Mouse (Mus musculus) MN1 (cell line): ENCODE measurements around the gene Kctd13.
A peak's percentile ranks its signal among the peaks of the same experiment; 100 is the strongest.
"Not testable (repeated sequence)": the region's sequence is repeated elsewhere in the genome, so short reads cannot be mapped to it uniquely, and the experiment has no call there.

Experiments used
- DNase-seq: peaks from one replicate; pipeline ENCODE4 v3.0.0-alpha.2; 2016; ENCODE audit warnings: low spot score

Gene Kctd13

GRCm38 (mm10) chr7:126928384-126929037, at the start of gene Kctd13:
TSS of gene Kctd13 (plus strand) at chr7:126928879.
- peak; percentile 97 for DNase-seq

- DNase-seq = no peak
These were observed 47.6 kb upstream of the Kctd13 start for GRCm38 (mm10) chr7:126881040-126881439.

- DNase-seq = peak; percentile 22
These were observed 44.9 kb upstream of the Kctd13 start for GRCm38 (mm10) chr7:126883731-126884181.

GRCm38 (mm10) chr7:126884286-126885164, 44.2 kb upstream of the Kctd13 start, which contains the start of gene Taok2:
TSS of gene Taok2 (minus strand) at chr7:126884703.
- peak; percentile 98 for DNase-seq

- DNase-seq = no peak
These were observed 41.4 kb upstream of the Kctd13 start for GRCm38 (mm10) chr7:126887281-126887680.

GRCm38 (mm10) chr7:126888852-126889251, 39.8 kb upstream of the Kctd13 start:
- DNase-seq = no peak

- DNase-seq = no peak
These were observed 31.8 kb upstream of the Kctd13 start for GRCm38 (mm10) chr7:126896912-126897311.

- no peak for DNase-seq
These were observed 31.1 kb upstream of the Kctd13 start for GRCm38 (mm10) chr7:126897390-126898101.

- DNase-seq = peak; percentile 94
These were observed 30.3 kb upstream of the Kctd13 start for GRCm38 (mm10) chr7:126898102-126898990.

- DNase-seq = not testable (repeated sequence)
These were observed 28.9 kb upstream of the Kctd13 start for GRCm38 (mm10) chr7:126899781-126900180.

GRCm38 (mm10) chr7:126905590-126905989, 23.1 kb upstream of the Kctd13 start:
- no peak for DNase-seq

GRCm38 (mm10) chr7:126914844-126915243, 13.8 kb upstream of the Kctd13 start:
- no peak for DNase-seq

- not testable (repeated sequence) for DNase-seq
These were observed 10.3 kb upstream of the Kctd13 start for GRCm38 (mm10) chr7:126918356-126918755.

GRCm38 (mm10) chr7:126919973-126920372, 8.7 kb upstream of the Kctd13 start:
- no peak for DNase-seq

- no peak for DNase-seq
These were observed 7.1 kb upstream of the Kctd13 start for GRCm38 (mm10) chr7:126921563-126921962.

GRCm38 (mm10) chr7:126922624-126923060, 6.0 kb upstream of the Kctd13 start, which contains the start of gene Tmem219:
TSS of gene Tmem219 (minus strand) at chr7:126922917.
- peak; percentile 84 for DNase-seq

GRCm38 (mm10) chr7:126923999-126924398, 4.7 kb upstream of the Kctd13 start:
- no peak for DNase-seq

GRCm38 (mm10) chr7:126926299-126926698, 2.4 kb upstream of the Kctd13 start:
- peak; percentile 53 for DNase-seq

GRCm38 (mm10) chr7:126929046-126929445, 367 bp downstream of the Kctd13 start:
- DNase-seq = no peak

- no peak for DNase-seq
These were observed 4.0 kb downstream of the Kctd13 start for GRCm38 (mm10) chr7:126932652-126933051.

- peak; percentile 58 for DNase-seq
These were observed 12.5 kb downstream of the Kctd13 start for GRCm38 (mm10) chr7:126941171-126941570.
